Mouse (Mus musculus) kidney, embryonic 14.5 days (tissue): ENCODE measurements around the gene Gm10220. TPM values are rescaled to one million over a fixed set of nuclear protein-coding genes. Genes with fewer than 3 reads are reported as not detected.

Source experiments
- ATAC-seq: fragments of 200-750 bp; cut with Nextera tagmentation; 2 replicates; pipeline ENCODE4 v1.8.0; 2017; ENCODE audit warnings: moderate number of reproducible peaks, mild to moderate bottlenecking, moderate TSS enrichment, moderate library complexity; ENCODE audit not compliant: low FRiP score, low TSS enrichment
- H3K27ac ChIP-seq: fragments of 300-500 bp; sonication (generic); 2 replicates; pipeline ENCODE4 v1.5.1; 2014; ENCODE audit warnings: low read depth, mild to moderate bottlenecking, low read length, moderate library complexity, mixed read lengths
- H3K27me3 ChIP-seq: fragments of 300-500 bp; sonication (generic); 2 replicates; pipeline ENCODE4 v1.6.1; 2014; ENCODE audit warnings: mild to moderate bottlenecking, low read length; ENCODE audit not compliant: control insufficient read depth, insufficient read depth
- H3K36me3 ChIP-seq: fragments of 300-500 bp; sonication (generic); 2 replicates; pipeline ENCODE4 v1.6.1; 2014; ENCODE audit warnings: low read length, mixed read lengths; ENCODE audit not compliant: control insufficient read depth, insufficient read depth
- H3K4me1 ChIP-seq: fragments of 300-500 bp; sonication (generic); 2 replicates; pipeline ENCODE4 v1.6.1; 2014; ENCODE audit warnings: low read length, mixed read lengths; ENCODE audit not compliant: control insufficient read depth, insufficient read depth
- H3K4me2 ChIP-seq: fragments of 300-500 bp; sonication (generic); replicated peaks from 2 replicates; pipeline ENCODE4 v1.6.1; 2014; ENCODE audit warnings: low read depth, mild to moderate bottlenecking, low read length
- H3K4me3 ChIP-seq: fragments of 300-500 bp; sonication (generic); 2 replicates; pipeline ENCODE4 v1.5.1; 2014; ENCODE audit warnings: mild to moderate bottlenecking, low read length
- H3K9ac ChIP-seq: fragments of 300-500 bp; sonication (generic); 2 replicates; pipeline ENCODE4 v1.6.1; 2014; ENCODE audit warnings: low read depth, mild to moderate bottlenecking, low read length, moderate library complexity
- H3K9me3 ChIP-seq: fragments of 300-500 bp; sonication (generic); 2 replicates; pipeline ENCODE4 v1.6.1; 2016; ENCODE audit warnings: low read length; ENCODE audit not compliant: control insufficient read depth
- WGBS: fragments of 180-500 bp; shearing (Covaris S2); extraction: QIAGEN DNeasy Blood & Tissue Kit; methylation state at CpG from one replicate; pipeline ENCODE4 v1.1.7; 2014; 5-methylcytosine and 5-hydroxymethylcytosine counted together
- polyA plus RNA-seq: library from polyadenylated mRNA; unstranded; fragments of >200 nt; fragmentation: Nextera tagmentation; extraction: Ambion mirVana; gene quantifications from 2 replicates; pipeline ENCODE4 v1.2.1, GENCODE M21; 2014

Gene Gm10220
- polyA plus RNA-seq, 1 experiment from 2014 or later = 0.09 TPM

GRCm38 (mm10) chr5:26070716-26071115 lies 50.5 kb downstream of the Gm10220 start:
- no peaks in the 10 kb centered on the region for H3K4me1 ChIP-seq
- H3K9ac ChIP-seq = no peak overlapping the region
- H3K27ac ChIP-seq = no peak overlapping the region
- no peak overlapping the region for H3K4me2 ChIP-seq
- H3K4me3 ChIP-seq = no peak overlapping the region
- no peaks in the 10 kb centered on the region for H3K36me3 ChIP-seq
- H3K27me3 ChIP-seq = no peaks in the 10 kb centered on the region
- ATAC-seq = no peak
- no peaks in the 10 kb centered on the region; the same call in 1 of the 2 replicates for H3K9me3 ChIP-seq
- WGBS = 92% methylated on average over 24 of the region's 24 CpGs

Other genes starting within 250 kb of the Gm10220 start
- gene Gm21663, start 179.0 kb downstream of the Gm10220 start, polyA plus RNA-seq = not detected in 2 replicates
- 0.11 and 0.21 TPM in 2 replicates for gene Gm21671, start 167.0 kb downstream of the Gm10220 start, polyA plus RNA-seq
- 0.09 TPM in 1 of 2 replicates, not detected in the other for gene Gm21680, start 148.8 kb downstream of the Gm10220 start, polyA plus RNA-seq
- 0.07 and 0.23 TPM in 2 replicates for gene Gm21698, start 132.8 kb downstream of the Gm10220 start, polyA plus RNA-seq
- 0.20 TPM in 1 of 2 replicates, not detected in the other for gene Gm1979, start 116.6 kb downstream of the Gm10220 start, polyA plus RNA-seq
- not detected in 2 replicates for gene Gm5862, start 98.5 kb downstream of the Gm10220 start, polyA plus RNA-seq
- 0.10 TPM in 1 of 2 replicates, not detected in the other for gene Speer4a, start 81.9 kb downstream of the Gm10220 start, polyA plus RNA-seq
- 0.11 TPM in 1 of 2 replicates, not detected in the other for gene Gm7347, start 62.8 kb downstream of the Gm10220 start, polyA plus RNA-seq
- not detected in 2 replicates for gene Gm10471, start 32.1 kb downstream of the Gm10220 start, polyA plus RNA-seq
- 0.10 TPM in 1 of 2 replicates, not detected in the other for gene 5031410I06Rik, start 16.1 kb downstream of the Gm10220 start, polyA plus RNA-seq
- not detected in 2 replicates for gene Gm7361, start 136.3 kb upstream of the Gm10220 start, polyA plus RNA-seq